Mouse (Mus musculus): ENCODE results near the gene Sort1.

The Sort1 gene

GRCm38 (mm10) chr3:108295379-108296219, 11.7 kb downstream of the Sort1 start:
- DNase-seq (ENCODE audit: low spot score) = peak; percentile 87

- peak; percentile 72 for DNase-seq (ENCODE audit: low spot score)
Observed at GRCm38 (mm10) chr3:108296220-108297049, 12.6 kb downstream of the Sort1 start.

DNA sequence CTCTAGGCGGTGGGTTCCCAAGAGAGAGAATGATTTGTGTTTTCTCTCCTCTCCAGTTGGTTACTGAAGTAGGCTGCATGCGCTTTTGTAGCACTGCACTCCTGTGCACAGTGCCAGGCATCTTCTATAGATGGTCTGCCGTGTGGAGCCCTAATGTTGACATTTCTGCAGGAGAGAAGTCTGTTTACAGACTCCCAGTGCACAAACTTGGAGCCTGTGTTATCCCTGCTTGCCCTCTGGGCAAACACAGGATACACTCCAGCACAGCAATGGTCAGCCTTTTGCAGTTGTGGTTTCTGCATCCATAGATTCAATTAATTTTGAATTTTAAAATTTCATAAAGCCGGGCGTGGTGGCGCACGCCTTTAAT, 13.2 kb downstream of the Sort1 start:
- no peak for DNase-seq (ENCODE audit: low spot score)

- DNase-seq (ENCODE audit: low spot score) = no peak
Observed at GRCm38 (mm10) chr3:108297603-108298553, 14.0 kb downstream of the Sort1 start.

GRCm38 (mm10) chr3:108300455-108301030, 16.7 kb downstream of the Sort1 start:
- DNase-seq (ENCODE audit: low spot score) = no peak

GRCm38 (mm10) chr3:108303683-108304082, 19.8 kb downstream of the Sort1 start:
- DNase-seq (ENCODE audit: low spot score) = no peak

GRCm38 (mm10) chr3:108304747-108305146, 20.9 kb downstream of the Sort1 start:
- no peak for DNase-seq (ENCODE audit: low spot score)

- no peak for DNase-seq (ENCODE audit: low spot score)
Observed at GRCm38 (mm10) chr3:108306387-108306786, 22.5 kb downstream of the Sort1 start.

- DNase-seq (ENCODE audit: low spot score) = no peak
Observed at GRCm38 (mm10) chr3:108307485-108307884, 23.6 kb downstream of the Sort1 start.

DNA sequence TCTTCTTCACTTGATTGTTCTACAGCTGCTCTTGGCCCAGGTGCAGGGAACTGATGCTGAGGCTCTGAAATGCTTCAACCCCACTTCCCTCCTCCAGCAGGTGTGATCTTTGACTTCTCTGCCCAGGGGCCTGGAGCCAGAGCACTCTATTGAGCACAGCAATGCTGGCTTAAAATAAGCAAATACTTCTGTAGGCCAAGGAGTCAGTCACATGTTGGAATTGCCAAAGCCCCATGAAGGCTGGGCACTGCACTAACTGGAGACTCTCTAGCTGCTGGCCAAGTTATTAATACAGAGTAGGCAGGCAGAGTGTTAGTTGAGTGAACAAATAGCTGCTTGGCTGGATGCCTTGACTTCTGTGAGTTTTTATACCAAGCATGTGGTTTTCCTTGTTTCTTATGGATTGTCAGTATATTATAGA, 27.0 kb downstream of the Sort1 start:
- peak; percentile 74 for DNase-seq (ENCODE audit: low spot score)

GRCm38 (mm10) chr3:108311688-108312087, 27.8 kb downstream of the Sort1 start:
- no peak for DNase-seq (ENCODE audit: low spot score)

- DNase-seq (ENCODE audit: low spot score) = no peak
Observed at GRCm38 (mm10) chr3:108312414-108312813, 28.5 kb downstream of the Sort1 start.

- no peak for DNase-seq (ENCODE audit: low spot score)
Observed at GRCm38 (mm10) chr3:108313138-108313537, 29.3 kb downstream of the Sort1 start.

- DNase-seq (ENCODE audit: low spot score) = peak; percentile 49
Observed at GRCm38 (mm10) chr3:108314038-108314675, 30.3 kb downstream of the Sort1 start.

DNA sequence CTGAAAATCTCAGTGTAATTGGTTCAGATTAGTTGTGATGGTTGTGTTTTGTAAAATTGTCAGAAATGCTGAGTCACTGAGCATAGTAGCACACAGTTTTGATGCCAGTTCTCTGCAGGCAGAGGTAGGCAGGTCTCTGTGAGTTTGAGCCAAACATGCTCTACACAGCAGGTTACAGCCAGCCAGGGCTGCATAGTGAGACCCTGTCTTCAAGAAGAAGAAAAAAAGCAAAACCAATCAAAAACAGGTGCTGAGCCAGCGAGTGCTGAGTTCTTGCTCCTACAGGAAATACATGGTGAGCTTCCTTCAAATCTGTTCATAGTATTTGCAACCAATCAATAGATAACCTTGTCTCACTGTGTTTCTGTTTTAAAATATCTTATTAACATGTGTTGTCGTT, 34.6 kb downstream of the Sort1 start:
- DNase-seq (ENCODE audit: low spot score) = no peak

- DNase-seq (ENCODE audit: low spot score) = no peak
Observed at GRCm38 (mm10) chr3:108321671-108322070, 37.8 kb downstream of the Sort1 start.

DNA sequence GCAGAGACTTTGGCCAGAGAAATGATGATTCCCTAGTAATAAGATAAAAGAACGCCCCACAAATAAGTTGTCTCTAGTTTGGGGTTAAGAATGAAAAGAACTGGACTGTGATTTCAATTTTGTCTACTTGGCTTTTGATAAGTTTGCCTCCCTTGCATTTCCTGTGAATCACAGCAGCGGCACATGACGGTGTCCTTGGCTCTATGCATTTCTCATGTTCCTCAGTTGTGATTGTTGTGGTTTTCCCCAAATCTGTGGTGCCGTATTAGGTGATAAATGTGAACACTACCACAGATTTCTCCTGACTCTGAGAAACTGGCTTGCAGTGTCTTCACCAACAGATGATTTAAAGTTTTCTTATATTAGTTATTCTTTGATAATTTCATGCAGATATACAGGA, 38.3 kb downstream of the Sort1 start:
- no peak for DNase-seq (ENCODE audit: low spot score)

- peak; percentile 42 for DNase-seq (ENCODE audit: low spot score)
Observed at GRCm38 (mm10) chr3:108322962-108323361, 39.1 kb downstream of the Sort1 start.

- DNase-seq (ENCODE audit: low spot score) = no peak
Observed at GRCm38 (mm10) chr3:108324837-108325236, 41.0 kb downstream of the Sort1 start.

DNA sequence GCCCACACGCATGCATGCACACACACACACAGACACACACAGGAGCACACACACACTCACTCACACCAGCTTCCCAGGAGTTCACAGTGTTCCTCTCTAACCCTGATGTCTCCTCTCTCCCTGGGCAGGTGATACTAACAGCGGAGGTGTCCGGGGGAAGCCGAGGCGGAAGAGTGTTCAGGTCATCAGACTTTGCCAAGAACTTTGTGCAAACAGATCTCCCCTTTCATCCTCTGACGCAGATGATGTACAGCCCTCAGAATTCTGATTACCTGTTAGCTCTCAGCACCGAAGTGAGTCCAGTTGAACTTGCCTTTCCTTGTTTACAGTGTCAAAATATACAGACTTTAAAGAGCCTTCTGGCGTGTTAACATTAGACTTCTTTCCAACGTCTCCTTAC, 41.6 kb downstream of the Sort1 start:
- no peak for DNase-seq (ENCODE audit: low spot score)

- DNase-seq (ENCODE audit: low spot score) = peak; percentile 40
Observed at GRCm38 (mm10) chr3:108327275-108327674, 43.4 kb downstream of the Sort1 start.

All from lung, postnatal 25 days (tissue).